Mouse (Mus musculus) stomach, postnatal 0 days (tissue): Measurements from ENCODE around the gene Phka1.

Experiments
- CTCF ChIP-seq: IDR thresholded peaks from 2 replicates; pipeline ENCODE4 v1.5.1; 2016; ENCODE audit warnings: antibody characterized with exemption, low read depth, mild to moderate bottlenecking, moderate library complexity
- EP300 ChIP-seq: optimal IDR thresholded peaks from 2 replicates; pipeline ENCODE3; 2016; ENCODE audit warnings: antibody characterized with exemption

DNA sequence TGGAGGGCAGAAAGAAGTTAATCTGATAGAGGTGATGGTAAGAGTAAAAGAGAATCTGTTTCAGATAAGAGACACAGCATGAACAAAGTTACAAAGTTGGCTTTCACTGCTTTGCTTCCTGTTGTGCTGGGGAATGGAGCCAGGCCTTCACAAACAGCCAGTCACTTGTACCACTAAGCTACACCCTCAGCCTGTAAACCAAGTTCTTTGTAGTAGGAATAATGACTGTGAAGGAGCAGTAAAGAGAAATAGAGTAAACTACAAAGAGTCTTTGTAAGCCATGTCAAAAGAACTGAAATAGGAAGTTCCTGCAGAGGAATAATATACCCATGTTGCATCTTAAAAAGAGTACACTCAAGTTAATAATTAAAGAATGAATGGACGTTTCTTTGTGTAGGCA is 55.5 kb downstream of the Phka1 start:
- TF ChIP-seq CTCF (no peak), EP300 (no peak)
